Mouse (Mus musculus) heart, adult 2 months (tissue): ENCODE measurements at regions not wholly inside any gene's neighbourhood (a gene's known extent, or its start where the extent isn't known, plus 50 kb on each side); places are given as distances from the start of the nearest gene placed in this dataset.

Experiments
- CTCF ChIP-seq: fragments of 200-600 bp; IDR thresholded peaks from 2 replicates; pipeline ENCODE4 v1.8.1; 2022; ENCODE audit warnings: antibody characterized with exemption, mild to moderate bottlenecking, moderate library complexity
- EP300 ChIP-seq: fragments of 200-500 bp; IDR thresholded peaks from 2 replicates; pipeline ENCODE4 v1.6.1; 2011; ENCODE audit warnings: low read depth, low read length, control low read depth; ENCODE audit not compliant: insufficient read depth
- POLR2A ChIP-seq: fragments of 200-500 bp; IDR thresholded peaks from 2 replicates; pipeline ENCODE4 v1.6.1; 2011; ENCODE audit warnings: mild to moderate bottlenecking, low read depth, low read length, control low read depth; ENCODE audit not compliant: insufficient read depth

DNA sequence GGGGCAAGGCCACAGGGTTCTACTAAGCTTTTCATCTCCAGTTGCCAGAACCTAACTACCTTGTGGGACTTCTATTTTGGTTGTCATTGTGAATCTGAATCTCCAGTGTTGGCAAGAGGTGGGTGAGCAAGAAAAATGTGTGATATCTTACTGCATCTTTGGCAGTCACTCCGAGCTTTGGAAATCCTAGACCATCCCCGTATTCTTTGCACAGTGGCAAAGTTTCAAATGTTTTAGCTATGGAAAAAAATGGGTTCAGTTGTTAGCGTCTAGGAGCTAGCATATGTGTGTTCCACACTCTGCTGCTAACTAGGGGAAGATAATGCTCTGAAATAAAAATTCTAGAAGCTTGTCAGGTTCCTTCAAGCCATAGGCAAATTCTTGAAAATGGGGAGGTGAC, 337.4 kb upstream of the 4930583I09Rik start:
- TF ChIP-seq CTCF (no peak), POLR2A (no peak), EP300 (no peak)
